Mouse (Mus musculus) ovary, adult 2 months (tissue): ENCODE data around the gene Stac. TPM values are rescaled to one million over a fixed set of nuclear protein-coding genes. Genes with fewer than 3 reads are reported as not detected.

Source experiments
- polyA plus RNA-seq: library from polyadenylated mRNA; depleted of rRNA; stranded (reverse); fragments of >200 nt; gene quantifications from 2 replicates; pipeline ENCODE4 v1.2.3, GENCODE M21; 2012; rRNA removed

Gene Stac
- 0.57 and 0.74 TPM in 2 replicates for polyA plus RNA-seq

GRCm38 (mm10) chr9:111689680-111690483 lies at the start of gene Stac:
TSS of gene Stac (minus strand) at chr9:111690348.

